Mouse (Mus musculus): ENCODE measurements around the gene Gm15217.

Gene Gm15217

DNA sequence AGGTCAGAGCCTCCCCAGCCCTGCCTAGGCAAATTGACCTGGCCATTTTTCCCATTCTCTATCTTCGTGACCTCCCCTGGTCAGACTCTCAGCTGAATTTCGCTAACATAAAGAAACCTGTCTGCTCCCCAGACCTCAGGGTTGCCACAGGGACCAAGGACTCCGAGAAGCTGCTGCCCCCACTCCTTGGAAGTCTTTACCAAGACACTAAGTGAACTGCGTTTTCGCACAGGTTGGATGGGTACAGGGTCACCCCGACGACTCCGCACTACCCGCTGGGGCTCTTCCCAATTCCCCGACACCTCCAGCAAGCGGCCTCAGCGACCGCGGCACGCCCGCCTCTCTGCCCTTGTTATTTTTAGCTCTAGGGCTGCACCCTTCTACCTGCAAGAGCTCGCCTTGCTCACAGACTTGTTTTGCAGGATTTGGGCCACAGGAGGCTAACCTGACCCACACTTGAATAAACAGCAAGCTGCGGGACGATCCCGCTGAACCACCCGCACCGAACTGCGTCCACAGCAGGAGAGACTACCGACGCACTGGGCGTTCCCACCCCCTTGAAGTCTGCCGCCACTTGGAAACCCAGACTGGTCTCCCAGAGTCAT lies 19.0 kb downstream of the Gm15217 start:
- no peak for DNase-seq (ENCODE audit: low spot score)

GRCm38 (mm10) chr14:46399925-46400324 lies 20.7 kb downstream of the Gm15217 start:
- DNase-seq (ENCODE audit: low spot score), result no peak

DNA sequence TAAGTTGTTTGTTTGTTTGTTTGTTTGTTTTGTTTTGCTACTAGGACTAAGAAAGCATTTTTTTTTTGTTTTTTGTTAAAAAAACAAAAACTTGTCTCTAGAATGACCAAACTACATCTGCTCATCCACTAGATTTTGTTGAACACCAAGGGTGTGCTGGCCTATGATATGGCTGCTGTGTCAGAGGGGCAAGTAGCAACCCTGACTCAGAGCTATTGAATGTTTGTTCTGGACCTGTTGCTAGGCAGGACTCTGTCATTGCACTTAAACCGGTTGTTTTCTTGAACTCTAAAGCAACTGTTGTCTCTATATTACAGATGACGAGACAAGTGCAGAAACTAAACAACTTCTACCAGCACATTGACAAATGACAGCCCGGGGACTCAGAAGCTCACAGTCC lies 29.1 kb downstream of the Gm15217 start:
- no peak for DNase-seq (ENCODE audit: low spot score)

GRCm38 (mm10) chr14:46409016-46409415 lies 29.8 kb downstream of the Gm15217 start:
- no peak for DNase-seq (ENCODE audit: low spot score)

GRCm38 (mm10) chr14:46410557-46411120 lies 31.4 kb downstream of the Gm15217 start:
- no peak for DNase-seq (ENCODE audit: low spot score)

DNA sequence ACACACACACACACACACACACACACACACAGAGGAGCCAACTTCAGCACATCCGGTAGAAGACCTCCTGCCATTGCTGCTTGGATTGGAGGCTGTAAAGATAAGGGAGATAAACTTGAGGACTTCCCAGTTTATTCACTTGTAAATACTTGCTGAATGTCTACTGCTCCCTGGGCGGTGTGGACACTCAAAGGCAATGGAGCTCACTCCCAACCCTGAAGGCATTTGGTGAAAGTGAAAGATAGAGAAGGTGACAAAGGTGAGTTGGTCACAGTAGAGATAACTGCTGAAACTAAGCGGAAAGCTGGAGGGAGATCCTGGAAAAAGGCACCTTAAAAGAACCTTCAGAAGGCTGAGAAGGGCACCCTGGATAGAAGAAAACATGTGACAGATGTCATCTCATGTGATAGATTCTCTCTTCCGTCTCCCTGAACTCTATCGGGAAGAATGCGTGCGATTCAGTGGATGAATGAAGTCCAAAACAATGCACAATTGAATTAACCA lies 33.3 kb downstream of the Gm15217 start:
- DNase-seq (ENCODE audit: low spot score), result no peak

GRCm38 (mm10) chr14:46418371-46419097 lies 39.3 kb downstream of the Gm15217 start:
- no peak for DNase-seq (ENCODE audit: low spot score)

- DNase-seq (ENCODE audit: low spot score), result no peak
These were observed 40.1 kb downstream of the Gm15217 start for GRCm38 (mm10) chr14:46419269-46419668.

- no peak for DNase-seq (ENCODE audit: low spot score)
These were observed 42.6 kb downstream of the Gm15217 start for GRCm38 (mm10) chr14:46421823-46422222.

DNA sequence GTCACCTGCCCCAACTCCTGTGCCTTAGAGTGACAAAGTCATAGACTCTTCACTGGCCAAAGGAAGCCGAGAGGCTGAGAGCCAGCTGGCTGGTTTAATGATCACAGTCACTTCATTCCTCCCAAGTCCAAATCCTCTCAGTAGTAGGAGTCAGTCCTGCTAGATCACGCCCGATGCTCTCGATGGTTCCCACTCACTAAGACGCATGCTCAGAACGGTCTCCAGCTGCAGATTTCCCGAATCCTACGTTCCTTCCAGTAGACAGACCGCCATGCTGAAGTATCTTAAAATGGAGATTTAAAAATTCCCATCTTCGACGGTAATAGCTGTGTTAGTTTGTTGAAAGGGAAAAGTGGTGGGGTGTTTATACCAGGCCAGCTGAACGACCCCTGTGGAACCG lies 48.0 kb downstream of the Gm15217 start:
- DNase-seq (ENCODE audit: low spot score), result no peak

- no peak for DNase-seq (ENCODE audit: low spot score)
These were observed 51.0 kb downstream of the Gm15217 start for GRCm38 (mm10) chr14:46430231-46430630.
